Mouse (Mus musculus): ENCODE measurements around the gene Gm37240. TPM values are rescaled to one million over a fixed set of nuclear protein-coding genes. Genes with fewer than 3 reads are reported as not detected.

The Gm37240 gene
- polyA plus RNA-seq, 1 experiment from 2014 or later: 14.9 TPM

- Histone ChIP-seq H3K27ac (no peak overlapping the region), H3K4me1 (0 out of 2 replicates have a peak, but pooled peaks cover 11% of the 10 kb centered on the region), H3K9me3 (no peaks in the 10 kb centered on the region), H3K27me3 (0 out of 2 replicates have a peak, but pooled peaks cover 5% of the 10 kb centered on the region), H3K4me3 (no peak overlapping the region), H3K4me2 (no peak overlapping the region), H3K36me3 (no peaks in the 10 kb centered on the region), H3K9ac (no peak overlapping the region)
- ATAC-seq (ENCODE audit: insufficient number of reproducible peaks, low FRiP score, low TSS enrichment, low read depth): no peak
- WGBS: 70% methylated on average over 6 of the region's 6 CpGs
These were observed 1289.2 kb downstream of the Gm37240 start for GRCm38 (mm10) chr3:84597996-84598734.

- Histone ChIP-seq H3K27ac (no peak overlapping the region), H3K4me3 (peak overlapping the region; percentile 33)
- no peak for ATAC-seq (ENCODE audit: insufficient number of reproducible peaks, low FRiP score, low TSS enrichment, low read depth)
These were observed 1291.6 kb downstream of the Gm37240 start for GRCm38 (mm10) chr3:84595677-84596234.

GRCm38 (mm10) chr3:84594894-84595676, 1292.2 kb downstream of the Gm37240 start:
- H3K4me1 ChIP-seq: 0 out of 2 replicates have a peak, but pooled peaks cover 7% of the 10 kb centered on the region
- WGBS: 7% methylated on average over 23 of the region's 23 CpGs
- no peaks in the 10 kb centered on the region for H3K36me3 ChIP-seq
- no peaks in the 10 kb centered on the region for H3K9me3 ChIP-seq
- H3K27ac ChIP-seq: peak overlapping the region; percentile 67
- H3K27me3 ChIP-seq: 0 out of 2 replicates have a peak, but pooled peaks cover 5% of the 10 kb centered on the region
- no peak for ATAC-seq (ENCODE audit: insufficient number of reproducible peaks, low FRiP score, low TSS enrichment, low read depth)
- H3K4me3 ChIP-seq: peak overlapping the region; percentile 33
- peak overlapping the region; percentile 45 for H3K4me2 ChIP-seq
- no peak overlapping the region for H3K9ac ChIP-seq

More at GRCm38 (mm10) chr3:84595677-84596234, 1291.6 kb downstream of the Gm37240 start:
- no peaks in the 10 kb centered on the region for H3K9me3 ChIP-seq
- H3K36me3 ChIP-seq: no peaks in the 10 kb centered on the region
- H3K27me3 ChIP-seq: 0 out of 2 replicates have a peak, but pooled peaks cover 5% of the 10 kb centered on the region
- H3K9ac ChIP-seq: no peak overlapping the region
- WGBS: 35% methylated on average over 5 of the region's 5 CpGs
- H3K4me1 ChIP-seq: 0 out of 2 replicates have a peak, but pooled peaks cover 7% of the 10 kb centered on the region
- H3K4me2 ChIP-seq: peak overlapping the region; percentile 45; the same call in 1 of the 2 replicates

GRCm38 (mm10) chr3:84593274-84593673, 1294.0 kb downstream of the Gm37240 start, which contains the start of gene Tigd4:
Gene Tigd4 (plus strand): TSS chr3:84593574.
- no peak within 1 kb of the TSS for H3K27ac ChIP-seq
- H3K4me1 ChIP-seq: 0 out of 2 replicates have a peak, but pooled peaks cover 7% of the 10 kb centered on the region
- H3K4me2 ChIP-seq: no peak within 1 kb of the TSS
- 72% methylated on average over 2 of the region's 2 CpGs for WGBS
- H3K36me3 ChIP-seq: no peaks in the 10 kb centered on the region
- no peak within 1 kb of the TSS for H3K9ac ChIP-seq
- H3K9me3 ChIP-seq: no peaks in the 10 kb centered on the region
- ATAC-seq (ENCODE audit: insufficient number of reproducible peaks, low FRiP score, low TSS enrichment, low read depth): no peak
- no peak within 1 kb of the TSS for H3K4me3 ChIP-seq
- 0 out of 2 replicates have a peak, but pooled peaks cover 5% of the 10 kb centered on the region for H3K27me3 ChIP-seq

GRCm38 (mm10) chr3:84586736-84587135, 1300.6 kb downstream of the Gm37240 start:
- ATAC-seq (ENCODE audit: insufficient number of reproducible peaks, low FRiP score, low TSS enrichment, low read depth): no peak
- Histone ChIP-seq H3K27me3 (no peaks in the 10 kb centered on the region), H3K4me3 (no peak overlapping the region), H3K4me1 (0 out of 2 replicates have a peak, but pooled peaks cover 6% of the 10 kb centered on the region), H3K9ac (no peak overlapping the region), H3K9me3 (no peaks in the 10 kb centered on the region), H3K36me3 (no peaks in the 10 kb centered on the region), H3K27ac (no peak overlapping the region), H3K4me2 (no peak overlapping the region)
- 33% methylated on average over 5 of the region's 5 CpGs for WGBS

GRCm38 (mm10) chr3:84582913-84583276, 1304.4 kb downstream of the Gm37240 start:
- peak overlapping the region; percentile 60; the same call in 1 of the 2 replicates for H3K9ac ChIP-seq
- no peaks in the 10 kb centered on the region for H3K27me3 ChIP-seq
- H3K9me3 ChIP-seq: no peaks in the 10 kb centered on the region
- H3K4me2 ChIP-seq: peak overlapping the region; percentile 68
- no peak for ATAC-seq (ENCODE audit: insufficient number of reproducible peaks, low FRiP score, low TSS enrichment, low read depth)
- no peaks in the 10 kb centered on the region for H3K36me3 ChIP-seq
- peak overlapping the region; percentile 76 for H3K4me3 ChIP-seq
- peak overlapping the region; percentile 94 for H3K27ac ChIP-seq
- H3K4me1 ChIP-seq: peaks cover 22% of the 10 kb centered on the region
- 0% methylated on average over 27 of the region's 27 CpGs for WGBS

- Histone ChIP-seq H3K4me3 (peak within 1 kb of the TSS; percentile 76), H3K36me3 (no peaks in the 10 kb centered on the region), H3K9ac (peak within 1 kb of the TSS; percentile 60), H3K9me3 (no peaks in the 10 kb centered on the region), H3K4me2 (peak within 1 kb of the TSS; percentile 68), H3K4me1 (peaks cover 22% of the 10 kb centered on the region), H3K27ac (peak within 1 kb of the TSS; percentile 94), H3K27me3 (no peaks in the 10 kb centered on the region)
- under 1% methylated on average over 61 of the region's 70 CpGs for WGBS
- ATAC-seq (ENCODE audit: insufficient number of reproducible peaks, low FRiP score, low TSS enrichment, low read depth): peak; percentile 97
These were observed 1305.0 kb downstream of the Gm37240 start, which contains the start of gene Arfip1 for GRCm38 (mm10) chr3:84582023-84582912. Gene Arfip1 (minus strand): TSS chr3:84582625.

GRCm38 (mm10) chr3:84581696-84582022, 1305.7 kb downstream of the Gm37240 start:
- 0% methylated on average over 4 of the region's 4 CpGs for WGBS
- Histone ChIP-seq H3K4me1 (peaks cover 20% of the 10 kb centered on the region), H3K36me3 (no peaks in the 10 kb centered on the region), H3K9me3 (no peaks in the 10 kb centered on the region), H3K4me3 (peak overlapping the region; percentile 76), H3K4me2 (peak overlapping the region; percentile 68), H3K27me3 (no peaks in the 10 kb centered on the region), H3K9ac (peak overlapping the region; percentile 60), H3K27ac (peak overlapping the region; percentile 94)
- ATAC-seq (ENCODE audit: insufficient number of reproducible peaks, low FRiP score, low TSS enrichment, low read depth): no peak

- no peak overlapping the region for H3K27ac ChIP-seq
- peak overlapping the region; percentile 76 for H3K4me3 ChIP-seq
- no peaks in the 10 kb centered on the region for H3K9me3 ChIP-seq
- no peak for ATAC-seq (ENCODE audit: insufficient number of reproducible peaks, low FRiP score, low TSS enrichment, low read depth)
- WGBS: 50% methylated on average over 4 of the region's 4 CpGs
- no peak overlapping the region for H3K9ac ChIP-seq
- H3K36me3 ChIP-seq: no peaks in the 10 kb centered on the region
- peak overlapping the region; percentile 68 for H3K4me2 ChIP-seq
- H3K4me1 ChIP-seq: peaks cover 20% of the 10 kb centered on the region
- H3K27me3 ChIP-seq: no peaks in the 10 kb centered on the region
These were observed 1306.6 kb downstream of the Gm37240 start for GRCm38 (mm10) chr3:84580716-84581115.

GRCm38 (mm10) chr3:84570501-84570900, 1316.8 kb downstream of the Gm37240 start:
- ATAC-seq (ENCODE audit: insufficient number of reproducible peaks, low FRiP score, low TSS enrichment, low read depth): no peak
- Histone ChIP-seq H3K27ac (no peak overlapping the region), H3K9me3 (no peaks in the 10 kb centered on the region), H3K36me3 (no peaks in the 10 kb centered on the region), H3K4me3 (no peak overlapping the region), H3K27me3 (no peaks in the 10 kb centered on the region), H3K4me1 (peaks cover 13% of the 10 kb centered on the region), H3K4me2 (no peak overlapping the region), H3K9ac (no peak overlapping the region)
- WGBS: 75% methylated on average over 3 of the region's 3 CpGs

GRCm38 (mm10) chr3:84569587-84569986, 1317.7 kb downstream of the Gm37240 start:
- Histone ChIP-seq H3K36me3 (no peaks in the 10 kb centered on the region), H3K4me3 (no peak overlapping the region), H3K4me1 (peaks cover 13% of the 10 kb centered on the region), H3K4me2 (no peak overlapping the region), H3K9me3 (no peaks in the 10 kb centered on the region), H3K27me3 (no peaks in the 10 kb centered on the region), H3K27ac (no peak overlapping the region), H3K9ac (no peak overlapping the region)
- 70% methylated on average over 6 of the region's 6 CpGs for WGBS
- ATAC-seq (ENCODE audit: insufficient number of reproducible peaks, low FRiP score, low TSS enrichment, low read depth): no peak

All from limb, embryonic 15.5 days (tissue).